Mouse (Mus musculus): ENCODE measurements around the gene St6gal2.

Gene St6gal2

GRCm38 (mm10) chr17:55445250-55446184 lies at the start of gene St6gal2:
St6gal2 (plus strand) TSS chr17:55445382.
- no peak for DNase-seq

GRCm38 (mm10) chr17:55406043-55406442 lies 39.1 kb upstream of the St6gal2 start:
- DNase-seq: no peak

GRCm38 (mm10) chr17:55416519-55416918 lies 28.7 kb upstream of the St6gal2 start:
- no peak for DNase-seq

GRCm38 (mm10) chr17:55446185-55446527 lies 974 bp downstream of the St6gal2 start:
- no peak for DNase-seq

- no peak for DNase-seq
Measured at GRCm38 (mm10) chr17:55446698-55447097, 1.5 kb downstream of the St6gal2 start.

GRCm38 (mm10) chr17:55450943-55451342 lies 5.8 kb downstream of the St6gal2 start:
- DNase-seq: no peak

- no peak for DNase-seq
Measured at GRCm38 (mm10) chr17:55454487-55454886, 9.3 kb downstream of the St6gal2 start.

GRCm38 (mm10) chr17:55460187-55460586 lies 15.0 kb downstream of the St6gal2 start:
- DNase-seq: no peak

GRCm38 (mm10) chr17:55467579-55467978 lies 22.4 kb downstream of the St6gal2 start:
- DNase-seq: no peak

- no peak for DNase-seq
Measured at GRCm38 (mm10) chr17:55468963-55469362, 23.8 kb downstream of the St6gal2 start.

- no peak for DNase-seq
Measured at GRCm38 (mm10) chr17:55475974-55476373, 30.8 kb downstream of the St6gal2 start.

GRCm38 (mm10) chr17:55477361-55477760 lies 32.2 kb downstream of the St6gal2 start:
- DNase-seq: no peak

GRCm38 (mm10) chr17:55479367-55479766 lies 34.2 kb downstream of the St6gal2 start:
- no peak for DNase-seq

- no peak for DNase-seq
Measured at GRCm38 (mm10) chr17:55484108-55484870, 39.1 kb downstream of the St6gal2 start.

- no peak for DNase-seq
Measured at GRCm38 (mm10) chr17:55531872-55532271, 86.7 kb downstream of the St6gal2 start.

GRCm38 (mm10) chr17:55548476-55548875 lies 103.3 kb downstream of the St6gal2 start:
- DNase-seq: no peak

- no peak for DNase-seq
Measured at GRCm38 (mm10) chr17:55561774-55562173, 116.6 kb downstream of the St6gal2 start.

Measured in thymus, postnatal 36 days (tissue).